Comparison of ENCODE assay signal across 22 mouse cellular contexts in genomic region chrX:162427698-162428097, GRCm38 (mm10).
A peak's percentile ranks its signal among the peaks of the same experiment; 100 is the strongest.
DNase-seq lines count a peak whose midpoint lies in the region; ATAC-seq lines count a peak whose summit lies in the region.
"Had no signal": no experiment of that assay in that cellular context is flagged by ENCODE, and none has a peak within 500 bp of the region (broad histone marks: within the 10 kb centered on the region; RNA-seq: fewer than 3 reads in every experiment).

No protein-coding gene starts in this region.

- 70% methylated on average over 2 of the region's 3 CpGs for WGBS in heart, embryonic 10.5 days

- H3K9me3 ChIP-seq in heart, embryonic 10.5 days = no peaks in the 10 kb centered on the region
- H3K9me3 ChIP-seq: embryonic facial prominence, embryonic 13.5 days; forebrain, embryonic 10.5 days; G1E; heart, embryonic 12.5 days; hindbrain, embryonic 10.5 days had no signal

- no peaks in the 10 kb centered on the region for H3K4me1 ChIP-seq in heart, embryonic 10.5 days
- H3K4me1 ChIP-seq: embryonic facial prominence, embryonic 13.5 days; forebrain, embryonic 10.5 days; heart, embryonic 12.5 days; hindbrain, embryonic 10.5 days had no signal

- peak; percentile 52; the same call in 1 of the 2 replicates for ATAC-seq in cerebellum, adult (ENCODE audit: insufficient number of reproducible peaks, low FRiP score, low TSS enrichment)
- no peak for ATAC-seq in activated CD4-positive, CD25-positive, alpha-beta regulatory T cell, adult 4 months
- ATAC-seq: CD4-positive, CD25-positive, alpha-beta regulatory T cell, adult 4 months; forebrain, embryonic 14.5 days; intestine, embryonic 16.5 days had no signal

- no peak for DNase-seq in cerebellum, postnatal 4 days (ENCODE audit: low spot score in 2 of 2)
- DNase-seq in brain, adult 2 months (ENCODE audit: low read depth, low spot score) = peak; percentile 37
- DNase-seq in cerebellum, adult 9-10 months = peak; percentile 7
- peak; percentile 15 to 49 for DNase-seq in cerebellum, postnatal 25 days
- DNase-seq in right cerebral cortex, postnatal 10 days (ENCODE audit: low spot score in 2 of 2) = no peak
- no peak for DNase-seq in heart, embryonic 10.5 days (ENCODE audit: low spot score)
- DNase-seq: adrenal gland, postnatal 10 days; B cell, adult 2 months; gastrocnemius, postnatal 10 days; heart, adult 2 months; kidney, adult 8-10 months had no signal

- no peaks in the 10 kb centered on the region for H3K36me3 ChIP-seq in heart, embryonic 10.5 days
- H3K36me3 ChIP-seq: embryonic facial prominence, embryonic 13.5 days; forebrain, embryonic 10.5 days; G1E; heart, embryonic 12.5 days; hindbrain, embryonic 10.5 days had no signal

- no peak overlapping the region for H3K4me3 ChIP-seq in heart, embryonic 10.5 days
- H3K4me3 ChIP-seq: embryonic facial prominence, embryonic 13.5 days; forebrain, embryonic 10.5 days; heart, adult 2 months; heart, embryonic 12.5 days; hindbrain, embryonic 10.5 days had no signal

- no peaks in the 10 kb centered on the region; the same call in 1 of the 2 replicates for H3K27me3 ChIP-seq in heart, embryonic 10.5 days (ENCODE audit: insufficient read depth, poor library complexity, severe bottlenecking)
- H3K27me3 ChIP-seq: heart, embryonic 12.5 days had no signal

- H3K27ac ChIP-seq in heart, embryonic 10.5 days = no peak overlapping the region
- H3K27ac ChIP-seq: embryonic facial prominence, embryonic 13.5 days; forebrain, embryonic 10.5 days; heart, adult 2 months; hindbrain, embryonic 10.5 days; hindbrain, embryonic 14.5 days had no signal

Comparison
In these comparisons a context has a peak if more than half of its experiments do, and no peak if none do; other contexts are left out.
1. DNase-seq: peak in brain, adult 2 months (single experiment), cerebellum, adult 9-10 months (single experiment) and cerebellum, postnatal 25 days (2 of 2); none in cerebellum, postnatal 4 days (0 of 2), right cerebral cortex, postnatal 10 days (0 of 2) and heart, embryonic 10.5 days (single experiment).